Mouse (Mus musculus) liver, adult 2 months (tissue): ENCODE data around the gene Ctbp2.

ENCODE experiments used
- CTCF ChIP-seq: fragments of 200-500 bp; IDR thresholded peaks from 2 replicates; pipeline ENCODE4 v1.5.1; 2011; ENCODE audit warnings: low read depth, low read length, control low read depth
- POLR2A ChIP-seq: fragments of 200-500 bp; IDR thresholded peaks from 2 replicates; pipeline ENCODE4 v1.6.1; 2011; ENCODE audit warnings: low read length, control low read depth; ENCODE audit not compliant: insufficient read depth; ENCODE audit errors: extremely low read depth

DNA sequence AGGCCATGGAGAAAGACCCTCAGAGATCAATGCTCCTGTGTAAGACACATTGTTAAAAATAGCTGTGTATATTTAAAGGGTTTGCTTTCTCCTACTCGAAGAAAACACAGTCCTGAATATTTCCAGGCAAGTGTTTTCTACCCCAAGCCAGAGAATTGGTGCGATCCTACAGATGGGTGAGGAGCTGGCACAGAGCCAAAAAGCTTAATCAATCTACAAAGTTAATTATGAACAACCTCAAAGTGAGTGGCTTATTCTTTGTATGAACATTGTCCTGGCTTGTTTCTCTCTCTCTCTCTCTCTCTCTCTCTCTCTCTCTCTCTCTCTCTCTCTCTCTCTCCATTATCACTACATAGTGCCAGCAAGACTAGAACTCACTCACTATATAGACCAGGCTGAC is 40.6 kb upstream of the Ctbp2 start:
- TF ChIP-seq POLR2A (no peak), CTCF (no peak)
